Mouse (Mus musculus) kidney, embryonic 16.5 days (tissue): Measurements from ENCODE around the gene Tbc1d1. TPM values are rescaled to one million over a fixed set of nuclear protein-coding genes. Genes with fewer than 3 reads are reported as not detected.
"Not testable (repeated sequence)": the region's sequence is repeated elsewhere in the genome, so short reads cannot be mapped to it uniquely, and the experiment has no call there.

ENCODE experiments used
- ATAC-seq: fragments of 200-750 bp; cut with Nextera tagmentation; 2 replicates; pipeline ENCODE4 v1.8.0; 2017; ENCODE audit warnings: moderate TSS enrichment; ENCODE audit not compliant: low FRiP score, low TSS enrichment
- H3K27ac ChIP-seq: fragments of 300-500 bp; sonication (generic); 2 replicates; pipeline ENCODE4 v1.5.1; 2014; ENCODE audit warnings: low read length
- H3K27me3 ChIP-seq: fragments of 300-500 bp; sonication (generic); 2 replicates; pipeline ENCODE4 v1.6.1; 2014; ENCODE audit warnings: low read length, control low read depth, mixed read lengths; ENCODE audit not compliant: insufficient read depth
- H3K36me3 ChIP-seq: fragments of 300-500 bp; sonication (generic); 2 replicates; pipeline ENCODE4 v1.6.1; 2014; ENCODE audit warnings: low read length, control low read depth, mixed read lengths; ENCODE audit not compliant: insufficient read depth
- H3K4me1 ChIP-seq: fragments of 300-500 bp; sonication (generic); 2 replicates; pipeline ENCODE4 v1.6.1; 2014; ENCODE audit warnings: low read length, control low read depth, mixed read lengths; ENCODE audit not compliant: insufficient read depth
- H3K4me2 ChIP-seq: fragments of 300-500 bp; sonication (generic); replicated peaks from 2 replicates; pipeline ENCODE4 v1.6.1; 2014; ENCODE audit warnings: low read depth, low read length
- H3K4me3 ChIP-seq: fragments of 300-500 bp; sonication (generic); 2 replicates; pipeline ENCODE4 v1.5.1; 2014; ENCODE audit warnings: mild to moderate bottlenecking, low read length
- H3K9ac ChIP-seq: fragments of 300-500 bp; sonication (generic); replicated peaks from 2 replicates; pipeline ENCODE4 v1.6.1; 2014; ENCODE audit warnings: low read length
- H3K9me3 ChIP-seq: fragments of 300-500 bp; sonication (generic); 2 replicates; pipeline ENCODE4 v1.6.1; 2016; ENCODE audit warnings: low read length, control low read depth
- WGBS: fragments of 180-500 bp; shearing (Covaris S2); extraction: QIAGEN DNeasy Blood & Tissue Kit; methylation state at CpG from one replicate; pipeline ENCODE4 v1.1.7; 2014; 5-methylcytosine and 5-hydroxymethylcytosine counted together
- polyA plus RNA-seq: library from polyadenylated mRNA; unstranded; fragments of >200 nt; fragmentation: Nextera tagmentation; extraction: Ambion mirVana; gene quantifications from 2 replicates; pipeline ENCODE4 v1.2.1, GENCODE M21; 2015

The Tbc1d1 gene
- polyA plus RNA-seq, 1 experiment from 2014 or later: 39.5 TPM

- Histone ChIP-seq H3K9ac (0 out of 2 replicates have a peak overlapping the region, but pooled peaks have one; percentile 28), H3K27me3 (no peaks in the 10 kb centered on the region), H3K4me3 (no peak overlapping the region), H3K36me3 (peaks cover 22% of the 10 kb centered on the region; the same call in 1 of the 2 replicates), H3K27ac (peak overlapping the region; percentile 91), H3K4me2 (no peak overlapping the region), H3K9me3 (no peaks in the 10 kb centered on the region), H3K4me1 (peaks cover 38% of the 10 kb centered on the region)
- peak; percentile 90 for ATAC-seq
- 37% methylated on average over 16 of the region's 16 CpGs for WGBS
Measured at GRCm38 (mm10) chr5:64345181-64345735, 189.2 kb downstream of the Tbc1d1 start.

GRCm38 (mm10) chr5:64345761-64346160 is 189.7 kb downstream of the Tbc1d1 start:
- no peak overlapping the region for H3K9ac ChIP-seq
- H3K4me3 ChIP-seq: no peak overlapping the region
- no peak for ATAC-seq
- H3K4me1 ChIP-seq: peaks cover 38% of the 10 kb centered on the region
- no peak overlapping the region for H3K4me2 ChIP-seq
- no peaks in the 10 kb centered on the region for H3K27me3 ChIP-seq
- H3K9me3 ChIP-seq: no peaks in the 10 kb centered on the region
- H3K27ac ChIP-seq: peak overlapping the region; percentile 91
- H3K36me3 ChIP-seq: peaks cover 24% of the 10 kb centered on the region; the same call in 1 of the 2 replicates
- WGBS: 75% methylated on average over 7 of the region's 7 CpGs

- H3K9me3 ChIP-seq: no peaks in the 10 kb centered on the region
- WGBS: 87% methylated on average over 6 of the region's 6 CpGs
- H3K4me1 ChIP-seq: peaks cover 38% of the 10 kb centered on the region
- H3K9ac ChIP-seq: no peak overlapping the region; the same call in 1 of the 2 replicates
- H3K27me3 ChIP-seq: no peaks in the 10 kb centered on the region
- no peak for ATAC-seq
- peak overlapping the region; percentile 91 for H3K27ac ChIP-seq
- no peak overlapping the region for H3K4me2 ChIP-seq
- H3K36me3 ChIP-seq: peaks cover 26% of the 10 kb centered on the region
- H3K4me3 ChIP-seq: no peak overlapping the region
Measured at GRCm38 (mm10) chr5:64346343-64346885, 190.3 kb downstream of the Tbc1d1 start.

GRCm38 (mm10) chr5:64348166-64348565 is 192.1 kb downstream of the Tbc1d1 start:
- no peaks in the 10 kb centered on the region for H3K9me3 ChIP-seq
- H3K27me3 ChIP-seq: no peaks in the 10 kb centered on the region
- H3K4me2 ChIP-seq: no peak overlapping the region
- H3K9ac ChIP-seq: no peak overlapping the region
- 86% methylated on average over 2 of the region's 2 CpGs for WGBS
- peaks cover 34% of the 10 kb centered on the region for H3K36me3 ChIP-seq
- no peak overlapping the region for H3K27ac ChIP-seq
- H3K4me1 ChIP-seq: peaks cover 29% of the 10 kb centered on the region
- ATAC-seq: no peak
- H3K4me3 ChIP-seq: no peak overlapping the region

- no peak overlapping the region for H3K4me3 ChIP-seq
- H3K9ac ChIP-seq: no peak overlapping the region
- H3K9me3 ChIP-seq: no peaks in the 10 kb centered on the region
- H3K4me1 ChIP-seq: peaks cover 28% of the 10 kb centered on the region
- H3K27ac ChIP-seq: no peak overlapping the region; the same call in 1 of the 2 replicates
- H3K36me3 ChIP-seq: peaks cover 34% of the 10 kb centered on the region
- H3K27me3 ChIP-seq: no peaks in the 10 kb centered on the region
- 86% methylated on average over 8 of the region's 8 CpGs for WGBS
- ATAC-seq: no peak
- no peak overlapping the region for H3K4me2 ChIP-seq
Measured at GRCm38 (mm10) chr5:64348780-64349179, 192.7 kb downstream of the Tbc1d1 start.

- WGBS: 79% methylated on average over 6 of the region's 6 CpGs
- peaks cover 11% of the 10 kb centered on the region for H3K4me1 ChIP-seq
- H3K27me3 ChIP-seq: no peaks in the 10 kb centered on the region
- H3K4me3 ChIP-seq: no peak overlapping the region
- peaks cover 30% of the 10 kb centered on the region for H3K36me3 ChIP-seq
- ATAC-seq: no peak
- H3K27ac ChIP-seq: no peak overlapping the region
- H3K4me2 ChIP-seq: no peak overlapping the region
- H3K9me3 ChIP-seq: no peaks in the 10 kb centered on the region
- H3K9ac ChIP-seq: no peak overlapping the region
Measured at GRCm38 (mm10) chr5:64351968-64352367, 195.9 kb downstream of the Tbc1d1 start.

GRCm38 (mm10) chr5:64358639-64359584 is 202.8 kb downstream of the Tbc1d1 start:
- Histone ChIP-seq H3K4me2 (no peak overlapping the region), H3K9ac (no peak overlapping the region), H3K4me3 (no peak overlapping the region), H3K36me3 (no peaks in the 10 kb centered on the region), H3K27me3 (no peaks in the 10 kb centered on the region), H3K4me1 (peaks cover 34% of the 10 kb centered on the region), H3K9me3 (no peaks in the 10 kb centered on the region; the same call in 1 of the 2 replicates), H3K27ac (peak overlapping the region; percentile 39; the same call in 1 of the 2 replicates)
- ATAC-seq: peak; percentile 14; the same call in 1 of the 2 replicates
- WGBS: 59% methylated on average over 18 of the region's 18 CpGs

- peaks cover 48% of the 10 kb centered on the region for H3K4me1 ChIP-seq
- H3K27me3 ChIP-seq: no peaks in the 10 kb centered on the region
- WGBS: 74% methylated on average over 8 of the region's 8 CpGs
- no peak overlapping the region for H3K9ac ChIP-seq
- H3K27ac ChIP-seq: no peak overlapping the region; the same call in 1 of the 2 replicates
- no peaks in the 10 kb centered on the region; the same call in 1 of the 2 replicates for H3K9me3 ChIP-seq
- H3K4me2 ChIP-seq: no peak overlapping the region
- no peak overlapping the region for H3K4me3 ChIP-seq
- no peak for ATAC-seq
- H3K36me3 ChIP-seq: no peaks in the 10 kb centered on the region
Measured at GRCm38 (mm10) chr5:64360147-64360875, 204.2 kb downstream of the Tbc1d1 start.

- not testable (repeated sequence) for H3K27ac ChIP-seq, H3K4me2 ChIP-seq, H3K9me3 ChIP-seq, H3K4me3 ChIP-seq, H3K9ac ChIP-seq, H3K27me3 ChIP-seq, ATAC-seq, H3K36me3 ChIP-seq
- peaks cover 53% of the 10 kb centered on the region for H3K4me1 ChIP-seq
Measured at GRCm38 (mm10) chr5:64360876-64361268, 204.8 kb downstream of the Tbc1d1 start.
